Comparison of ENCODE assay signal across 9 mouse cellular contexts in genomic region chr8:127552161-127552595, GRCm38 (mm10).
DNase-seq lines count a peak whose midpoint lies in the region; ATAC-seq lines count a peak whose summit lies in the region.
"Had no signal": no experiment of that assay in that cellular context is flagged by ENCODE, and none has a peak within 500 bp of the region (broad histone marks: within the 10 kb centered on the region; RNA-seq: fewer than 3 reads in every experiment).

No protein-coding gene starts in this region.

- H3K27me3 ChIP-seq in liver, embryonic 12.5 days (replicated peaks) = no peaks in the 10 kb centered on the region
- H3K27me3 ChIP-seq: embryonic facial prominence, embryonic 12.5 days had no signal

- no peak overlapping the region for H3K27ac ChIP-seq in liver, embryonic 12.5 days
- H3K27ac ChIP-seq: embryonic facial prominence, embryonic 12.5 days had no signal

- H3K4me3 ChIP-seq in liver, embryonic 12.5 days = no peak overlapping the region
- H3K4me3 ChIP-seq: embryonic facial prominence, embryonic 12.5 days had no signal

- no peaks in the 10 kb centered on the region for H3K36me3 ChIP-seq in liver, embryonic 12.5 days
- H3K36me3 ChIP-seq: embryonic facial prominence, embryonic 12.5 days had no signal

- peak overlapping the region; percentile 39 for H3K4me2 ChIP-seq in liver, embryonic 12.5 days
- H3K4me2 ChIP-seq: embryonic facial prominence, embryonic 12.5 days had no signal

- 54% methylated on average over 11 of the region's 11 CpGs for WGBS in liver, embryonic 12.5 days (ENCODE audit: insufficient replicate concordance)

- no peaks in the 10 kb centered on the region for H3K9me3 ChIP-seq in liver, embryonic 12.5 days (replicated peaks)
- H3K9me3 ChIP-seq: embryonic facial prominence, embryonic 12.5 days had no signal

- peaks cover 38% of the 10 kb centered on the region for H3K4me1 ChIP-seq in liver, embryonic 12.5 days

- peak; percentile 29 for DNase-seq in embryo, embryonic 11 days
- no peak for DNase-seq in embryo, embryonic 10.5 days (ENCODE audit: low spot score)
- peak; percentile 3 for DNase-seq in c-Kit-positive CD71-positive TER-119-positive erythroid progenitor cells, embryonic 14.5 days (ENCODE audit: low spot score)
- peak; percentile 13 to 18 for DNase-seq in kidney, adult 8-10 months
- DNase-seq in right cerebral cortex, postnatal 25 days = peak; percentile 19
- no peak for DNase-seq in adrenal gland, adult 18-20 months (ENCODE audit: low spot score in 2 of 2)
- no peak for DNase-seq in MN1 (ENCODE audit: low spot score)

- ATAC-seq in liver, embryonic 12.5 days = peak; percentile 85

- no peak overlapping the region for H3K9ac ChIP-seq in liver, embryonic 12.5 days
- H3K9ac ChIP-seq: embryonic facial prominence, embryonic 12.5 days had no signal

Comparison
In these comparisons a context has a peak if more than half of its experiments do, and no peak if none do; other contexts are left out.
1. DNase-seq: peak in embryo, embryonic 11 days (single experiment), c-Kit-positive CD71-positive TER-119-positive erythroid progenitor cells, embryonic 14.5 days (single experiment), kidney, adult 8-10 months (2 of 2) and right cerebral cortex, postnatal 25 days (single experiment); none in embryo, embryonic 10.5 days (single experiment), adrenal gland, adult 18-20 months (0 of 2) and MN1 (single experiment).